Mouse (Mus musculus): Measurements from ENCODE around the gene Tmc6. TPM values are rescaled to one million over a fixed set of nuclear protein-coding genes. Genes with fewer than 3 reads are reported as not detected.
"Not testable (repeated sequence)": the region's sequence is repeated elsewhere in the genome, so short reads cannot be mapped to it uniquely, and the experiment has no call there.

Tmc6 gene
- polyA plus RNA-seq, 1 experiment from 2014 or later = 6.0 TPM

DNA sequence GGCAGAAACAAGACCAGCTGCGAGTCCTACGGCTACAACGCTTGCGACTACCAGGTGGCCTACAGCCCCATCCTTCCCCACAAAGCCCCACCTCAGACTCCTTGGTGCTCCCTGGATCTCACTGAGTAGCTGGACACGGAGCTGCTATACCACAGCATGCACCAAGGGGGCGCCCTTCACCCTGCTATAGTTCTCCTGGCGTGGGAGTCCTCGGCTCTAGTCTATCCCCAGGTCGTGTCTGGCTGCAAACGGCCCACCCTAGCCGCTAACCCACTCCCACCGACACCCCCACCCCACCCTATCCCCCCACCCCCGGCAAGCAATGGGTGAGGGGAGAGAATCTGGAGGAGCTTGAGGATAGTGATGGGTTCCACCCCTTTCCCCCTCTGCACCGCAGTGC is 8.3 kb upstream of the Tmc6 start:
- Histone ChIP-seq H3K4me2 (peak overlapping the region; percentile 27; the same call in 1 of the 2 replicates), H3K27ac (replicated peaks) (no peak overlapping the region)

DNA sequence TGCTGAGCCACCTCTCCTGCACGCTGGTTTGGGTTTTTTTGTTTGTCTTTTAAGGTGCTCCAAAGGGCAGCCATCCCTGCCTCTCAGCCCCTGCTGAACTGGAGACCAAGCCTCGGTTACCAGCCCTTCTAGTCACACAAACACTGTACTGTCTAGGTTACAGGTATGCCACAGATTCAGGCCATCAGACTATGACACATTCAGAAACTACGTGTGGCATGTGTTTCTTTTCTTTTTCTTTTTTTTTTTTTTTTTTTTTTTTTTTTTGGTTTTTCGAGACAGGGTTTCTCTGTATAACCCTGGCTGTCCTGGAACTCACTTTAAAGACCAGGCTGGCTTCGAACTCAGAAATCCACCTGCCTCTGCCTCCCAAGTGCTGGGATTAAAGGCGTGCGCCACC is 6.5 kb upstream of the Tmc6 start:
- not testable (repeated sequence) for H3K9me3 ChIP-seq; H3K4me1 ChIP-seq (replicated peaks); H3K4me3 ChIP-seq; H3K4me2 ChIP-seq; H3K27ac ChIP-seq (replicated peaks); H3K36me3 ChIP-seq; H3K9ac ChIP-seq; ATAC-seq (ENCODE audit: low FRiP score, low read depth)
- H3K27me3 ChIP-seq = peaks cover 22% of the 10 kb centered on the region; the same call in 1 of the 2 replicates
- 87% methylated on average over 7 of the region's 7 CpGs for WGBS

More for the DNA sequence above, 8.3 kb upstream of the Tmc6 start:
- 5% methylated on average over 14 of the region's 14 CpGs for WGBS
- Histone ChIP-seq H3K9ac (no peak overlapping the region), H3K4me3 (no peak overlapping the region), H3K27me3 (peaks cover 22% of the 10 kb centered on the region; the same call in 1 of the 2 replicates), H3K36me3 (no peaks in the 10 kb centered on the region), H3K9me3 (no peaks in the 10 kb centered on the region), H3K4me1 (replicated peaks) (no peaks in the 10 kb centered on the region)
- ATAC-seq (ENCODE audit: low FRiP score, low read depth) = no peak

DNA sequence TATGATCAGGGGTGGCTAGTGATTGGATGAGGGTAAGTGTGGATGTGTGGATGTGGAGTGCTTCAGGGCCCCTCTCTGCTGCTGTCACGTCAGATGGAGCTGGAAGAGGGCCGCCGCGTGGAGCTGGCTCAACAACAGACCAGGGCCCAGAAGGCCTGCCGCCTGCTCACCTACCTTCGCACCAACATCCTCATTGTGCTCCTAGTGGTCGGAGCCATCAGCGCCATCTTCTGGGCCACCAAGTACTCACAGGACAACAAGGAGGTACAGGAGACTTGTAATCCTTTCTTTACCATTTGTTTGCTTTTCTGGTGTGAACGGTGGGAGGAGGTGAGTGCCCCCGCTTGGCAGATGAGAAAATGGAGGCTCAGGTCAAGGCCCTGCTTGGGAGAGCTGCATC is 4.3 kb upstream of the Tmc6 start:
- WGBS = 12% methylated on average over 10 of the region's 10 CpGs
- peaks cover 17% of the 10 kb centered on the region for H3K4me1 ChIP-seq (replicated peaks)
- H3K9ac ChIP-seq = no peak overlapping the region
- H3K27ac ChIP-seq (replicated peaks) = no peak overlapping the region
- peaks cover 28% of the 10 kb centered on the region for H3K27me3 ChIP-seq
- no peaks in the 10 kb centered on the region for H3K36me3 ChIP-seq
- no peak overlapping the region for H3K4me2 ChIP-seq
- no peaks in the 10 kb centered on the region for H3K9me3 ChIP-seq
- H3K4me3 ChIP-seq = no peak overlapping the region
- no peak for ATAC-seq (ENCODE audit: low FRiP score, low read depth)

DNA sequence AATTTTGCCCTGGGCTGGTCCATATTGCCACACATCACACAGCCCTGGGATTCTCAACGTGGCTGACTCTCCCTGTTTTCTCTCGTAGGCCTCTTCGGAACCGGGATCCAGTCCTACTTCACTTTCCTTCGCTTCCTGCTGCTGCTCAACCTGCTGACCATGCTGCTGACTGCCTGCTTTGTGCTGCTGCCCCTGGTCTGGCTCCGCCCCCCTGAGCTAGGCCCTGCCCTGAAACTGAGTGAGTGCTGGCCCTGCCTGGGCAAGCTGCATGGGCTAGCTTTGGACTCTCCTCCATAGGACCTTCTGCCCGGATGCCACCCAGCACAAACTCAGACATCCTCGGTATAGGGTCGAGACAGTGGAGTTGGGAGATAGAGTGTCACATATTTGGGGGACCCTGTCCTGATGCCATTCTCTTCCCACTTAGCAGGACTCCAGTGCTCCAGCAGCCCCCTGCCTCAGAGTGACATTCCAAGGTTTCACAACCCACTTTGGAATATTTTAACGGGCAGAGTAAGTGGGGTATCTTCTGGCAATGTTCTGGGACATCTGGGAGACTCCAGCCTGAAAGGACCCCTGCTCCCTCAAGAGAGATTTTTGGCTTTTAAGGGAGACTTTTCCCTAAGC is 1.8 kb upstream of the Tmc6 start:
- H3K4me1 ChIP-seq (replicated peaks) = peaks cover 42% of the 10 kb centered on the region
- H3K4me2 ChIP-seq = peak overlapping the region; percentile 54
- H3K27me3 ChIP-seq = peaks cover 27% of the 10 kb centered on the region
- no peak for ATAC-seq (ENCODE audit: low FRiP score, low read depth)
- peak overlapping the region; percentile 14; the same call in 1 of the 2 replicates for H3K9ac ChIP-seq
- peak overlapping the region; percentile 24; the same call in 1 of the 2 replicates for H3K4me3 ChIP-seq
- no peaks in the 10 kb centered on the region for H3K36me3 ChIP-seq
- WGBS = 42% methylated on average over 10 of the region's 10 CpGs
- H3K27ac ChIP-seq (replicated peaks) = no peak overlapping the region
- H3K9me3 ChIP-seq = no peaks in the 10 kb centered on the region

DNA sequence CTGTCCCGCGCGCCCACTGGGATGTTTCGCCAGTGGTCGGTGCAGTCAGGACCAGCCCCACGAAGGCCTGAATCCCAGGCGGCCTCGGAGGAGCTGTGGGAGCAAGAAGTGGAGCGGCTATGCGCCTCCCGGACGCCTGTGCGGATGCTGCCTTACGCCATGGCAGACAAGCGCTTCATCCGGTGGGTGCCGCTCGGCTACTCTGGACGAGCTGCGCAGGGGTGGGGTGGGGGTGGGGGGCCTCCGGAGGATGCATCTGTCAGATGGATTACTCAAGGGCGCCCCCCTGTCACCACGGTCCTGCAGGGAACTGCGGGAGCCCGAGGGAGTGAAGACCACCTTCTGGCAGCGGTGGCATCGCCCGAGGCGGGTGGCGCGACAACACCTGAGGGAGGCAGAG is 1.1 kb upstream of the Tmc6 start:
- H3K4me3 ChIP-seq = peak overlapping the region; percentile 24
- 5% methylated on average over 31 of the region's 31 CpGs for WGBS
- no peak overlapping the region for H3K27ac ChIP-seq (replicated peaks)
- H3K9ac ChIP-seq = peak overlapping the region; percentile 14; the same call in 1 of the 2 replicates
- peaks cover 46% of the 10 kb centered on the region for H3K4me1 ChIP-seq (replicated peaks)
- H3K9me3 ChIP-seq = no peaks in the 10 kb centered on the region
- H3K27me3 ChIP-seq = peaks cover 30% of the 10 kb centered on the region
- H3K4me2 ChIP-seq = peak overlapping the region; percentile 54
- ATAC-seq (ENCODE audit: low FRiP score, low read depth) = peak; percentile 17; the same call in 1 of the 2 replicates
- H3K36me3 ChIP-seq = no peaks in the 10 kb centered on the region

DNA sequence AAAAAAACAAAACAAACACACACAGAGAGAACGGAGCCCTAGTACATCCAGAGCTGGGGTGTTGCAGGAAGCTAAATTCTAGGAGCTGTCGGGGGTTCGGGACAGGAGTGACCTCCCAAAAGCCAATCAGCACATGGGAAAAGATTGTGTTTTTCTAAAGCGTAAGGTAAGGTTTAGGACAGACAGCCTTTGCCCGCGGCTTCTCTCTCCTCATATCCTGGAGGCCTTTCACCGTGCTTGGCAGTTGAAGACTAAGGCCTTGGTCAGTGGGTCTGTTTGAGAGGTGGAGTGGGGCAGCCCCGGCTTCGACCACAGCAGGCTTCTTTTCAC is 672 bp upstream of the Tmc6 start:
- H3K27me3 ChIP-seq = peaks cover 30% of the 10 kb centered on the region
- no peaks in the 10 kb centered on the region for H3K36me3 ChIP-seq
- 58% methylated on average over 9 of the region's 9 CpGs for WGBS
- no peak overlapping the region for H3K27ac ChIP-seq (replicated peaks)
- H3K4me2 ChIP-seq = peak overlapping the region; percentile 54
- no peak for ATAC-seq (ENCODE audit: low FRiP score, low read depth)
- H3K4me3 ChIP-seq = peak overlapping the region; percentile 24
- H3K4me1 ChIP-seq (replicated peaks) = peaks cover 46% of the 10 kb centered on the region
- H3K9me3 ChIP-seq = no peaks in the 10 kb centered on the region
- peak overlapping the region; percentile 14; the same call in 1 of the 2 replicates for H3K9ac ChIP-seq

DNA sequence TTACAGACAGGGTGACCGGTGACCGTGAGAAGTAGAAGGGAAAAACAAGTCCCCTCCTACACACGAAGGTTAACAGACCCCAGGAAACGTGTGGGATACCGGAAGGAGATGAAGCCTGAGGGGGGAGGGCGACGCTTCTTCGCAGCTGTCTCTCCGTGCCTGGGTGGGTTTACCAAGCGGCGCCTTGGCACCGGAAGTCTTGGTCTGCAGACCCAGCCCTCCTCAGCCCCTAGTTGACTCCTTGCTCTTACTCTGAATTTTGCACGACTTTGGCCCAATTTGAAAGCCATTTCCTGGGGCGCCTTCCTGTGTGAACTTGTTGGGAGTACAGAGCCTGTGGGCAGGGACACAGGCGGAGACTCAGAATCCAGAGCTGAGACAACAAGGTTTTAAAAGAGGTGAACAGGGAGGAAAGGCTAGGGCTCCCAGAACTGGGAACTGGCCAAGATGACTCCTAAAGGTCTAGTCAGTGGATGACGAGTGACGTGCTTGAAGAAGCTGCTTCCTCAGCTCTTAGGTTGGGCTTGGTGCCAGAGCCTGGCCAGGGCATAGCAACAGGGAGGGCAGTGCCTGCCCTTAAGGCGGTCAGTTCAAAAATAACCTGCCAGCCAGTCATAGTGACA is 688 bp downstream of the Tmc6 start:
- no peak overlapping the region for H3K9ac ChIP-seq
- no peak overlapping the region for H3K4me3 ChIP-seq
- peaks cover 46% of the 10 kb centered on the region for H3K4me1 ChIP-seq (replicated peaks)
- peak overlapping the region; percentile 53 for H3K4me2 ChIP-seq
- no peak for ATAC-seq (ENCODE audit: low FRiP score, low read depth)
- peaks cover 30% of the 10 kb centered on the region for H3K27me3 ChIP-seq
- peak overlapping the region; percentile 52 for H3K27ac ChIP-seq (replicated peaks)
- H3K36me3 ChIP-seq = no peaks in the 10 kb centered on the region
- H3K9me3 ChIP-seq = no peaks in the 10 kb centered on the region
- WGBS = 23% methylated on average over 18 of the region's 18 CpGs

DNA sequence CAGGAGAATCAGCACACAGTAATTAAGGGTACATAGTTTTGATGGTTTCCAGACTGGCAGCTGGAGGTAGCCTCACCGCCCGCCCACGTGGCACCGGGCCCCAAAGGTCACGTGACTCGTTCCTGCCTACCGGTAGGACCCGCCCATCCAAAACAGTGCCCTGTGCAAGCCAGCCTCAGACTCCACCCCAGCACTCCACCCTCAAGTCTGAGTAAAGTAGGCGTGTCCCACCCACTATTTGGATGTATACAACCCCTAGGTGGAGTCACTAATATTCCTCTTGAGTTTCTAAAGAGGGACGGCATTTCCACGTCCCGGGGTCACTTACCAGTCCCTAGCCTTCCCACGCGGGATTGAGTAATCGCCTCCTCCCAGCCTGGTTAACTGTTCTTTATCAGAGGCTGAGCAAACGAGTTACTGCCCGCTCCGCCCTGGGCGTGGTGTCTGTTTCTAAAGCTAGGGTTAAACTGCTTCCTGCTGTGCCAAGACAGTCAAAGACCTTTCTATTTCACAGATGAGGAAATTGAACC is 1.4 kb downstream of the Tmc6 start:
- no peaks in the 10 kb centered on the region for H3K36me3 ChIP-seq
- no peaks in the 10 kb centered on the region for H3K9me3 ChIP-seq
- peaks cover 30% of the 10 kb centered on the region for H3K27me3 ChIP-seq
- 0 out of 2 replicates have a peak overlapping the region, but pooled peaks have one; percentile 23 for H3K9ac ChIP-seq
- peak overlapping the region; percentile 52 for H3K27ac ChIP-seq (replicated peaks)
- peaks cover 46% of the 10 kb centered on the region for H3K4me1 ChIP-seq (replicated peaks)
- H3K4me3 ChIP-seq = peak overlapping the region; percentile 30
- 5% methylated on average over 19 of the region's 19 CpGs for WGBS
- no peak for ATAC-seq (ENCODE audit: low FRiP score, low read depth)
- peak overlapping the region; percentile 53 for H3K4me2 ChIP-seq

DNA sequence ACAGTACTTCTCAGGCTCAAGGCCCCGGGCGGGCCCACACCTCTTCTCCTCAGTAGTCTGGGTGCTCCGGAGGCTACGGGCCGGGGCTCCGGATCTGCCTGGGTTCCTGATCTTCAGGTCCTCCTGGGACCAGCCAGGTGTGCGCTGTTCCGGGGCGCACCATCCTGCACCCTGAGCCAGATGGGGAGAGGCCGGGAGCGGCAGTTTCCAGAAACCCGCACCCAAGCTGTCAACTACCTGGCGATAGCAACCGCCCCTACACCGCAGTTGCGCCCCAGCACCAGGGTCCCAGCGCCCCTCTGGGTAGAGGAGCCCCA is 1.8 kb downstream of the Tmc6 start:
- H3K27ac ChIP-seq (replicated peaks) = peak overlapping the region; percentile 80
- peak overlapping the region; percentile 23; the same call in 1 of the 2 replicates for H3K9ac ChIP-seq
- peak overlapping the region; percentile 53 for H3K4me2 ChIP-seq
- peaks cover 46% of the 10 kb centered on the region for H3K4me1 ChIP-seq (replicated peaks)
- peak overlapping the region; percentile 30 for H3K4me3 ChIP-seq
- H3K9me3 ChIP-seq = no peaks in the 10 kb centered on the region
- no peak for ATAC-seq (ENCODE audit: low FRiP score, low read depth)
- WGBS = 5% methylated on average over 17 of the region's 17 CpGs
- no peaks in the 10 kb centered on the region for H3K36me3 ChIP-seq
- H3K27me3 ChIP-seq = peaks cover 30% of the 10 kb centered on the region

DNA sequence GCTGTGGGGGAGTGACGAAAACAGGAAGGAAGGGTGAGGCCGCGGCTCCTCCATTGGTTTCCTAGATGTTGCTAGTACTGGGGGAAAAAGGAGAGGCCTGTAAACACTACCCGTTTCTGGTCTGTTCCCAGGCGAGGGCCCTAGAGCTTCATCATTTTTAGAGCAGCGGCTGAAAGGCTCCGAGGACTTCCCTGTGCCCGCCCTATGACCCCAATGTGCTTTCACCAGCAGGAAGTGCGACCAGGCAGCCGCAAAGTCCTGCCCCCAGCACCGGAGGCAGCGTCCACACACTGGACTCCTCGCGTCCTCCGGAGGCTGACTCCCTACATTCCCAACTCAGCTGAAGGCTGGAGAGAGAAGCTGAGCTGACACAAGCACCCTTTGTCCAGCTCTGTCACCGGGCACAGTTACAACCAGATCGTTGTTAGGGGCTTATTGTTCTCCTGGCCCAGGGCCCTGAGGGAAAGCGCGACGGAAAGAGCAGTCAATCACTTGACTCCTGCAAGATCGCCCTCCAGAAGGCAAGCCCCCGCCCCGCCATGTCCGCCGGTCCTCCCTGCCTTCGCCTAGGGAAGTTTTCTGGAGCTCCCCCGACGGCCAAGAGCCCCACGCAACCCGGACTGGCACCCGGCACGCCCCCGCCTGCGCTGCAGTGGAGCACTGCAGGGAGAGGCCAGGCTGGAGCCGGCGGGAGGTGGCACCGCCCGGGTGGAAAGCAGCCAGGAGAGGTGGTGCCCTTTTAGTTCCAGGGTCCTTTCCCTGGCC is 2.4 kb downstream of the Tmc6 start:
- Histone ChIP-seq H3K9ac (peak overlapping the region; percentile 23; the same call in 1 of the 2 replicates), H3K4me2 (peak overlapping the region; percentile 53), H3K4me3 (peak overlapping the region; percentile 30), H3K27me3 (peaks cover 30% of the 10 kb centered on the region), H3K4me1 (replicated peaks) (peaks cover 46% of the 10 kb centered on the region), H3K27ac (replicated peaks) (peak overlapping the region; percentile 80), H3K36me3 (no peaks in the 10 kb centered on the region), H3K9me3 (no peaks in the 10 kb centered on the region)
- WGBS = 5% methylated on average over 38 of the region's 38 CpGs
- peak; percentile 69 for ATAC-seq (ENCODE audit: low FRiP score, low read depth)

DNA sequence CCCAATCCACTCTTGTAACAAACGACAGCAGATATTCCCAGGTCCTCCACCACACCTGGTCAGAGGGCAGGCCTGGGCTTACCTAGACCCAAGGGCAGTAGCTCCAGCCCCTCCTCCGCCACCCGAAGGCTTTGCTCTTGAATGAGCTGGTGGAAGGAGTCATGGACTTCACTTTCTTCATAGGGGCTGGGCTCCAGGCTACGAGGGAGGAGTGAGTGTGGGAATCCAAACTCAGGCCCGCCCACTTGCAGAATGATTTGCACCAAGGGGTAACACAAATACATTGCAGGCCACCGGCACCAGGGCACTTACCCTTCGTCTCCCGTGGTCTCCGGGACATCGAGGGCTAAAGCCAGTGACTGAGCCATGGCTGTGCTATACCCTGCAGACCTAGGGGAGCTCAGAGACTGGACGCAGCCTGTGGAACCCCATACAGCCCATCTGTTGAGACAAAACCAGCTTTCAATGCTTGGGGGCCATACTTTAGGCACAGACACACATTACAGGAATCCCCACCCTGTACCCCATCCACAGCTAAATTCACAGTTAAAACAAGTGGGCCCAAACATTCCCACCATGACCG is 3.1 kb downstream of the Tmc6 start:
- no peak overlapping the region for H3K4me3 ChIP-seq
- peaks cover 46% of the 10 kb centered on the region for H3K4me1 ChIP-seq (replicated peaks)
- H3K27me3 ChIP-seq = peaks cover 30% of the 10 kb centered on the region
- no peak overlapping the region for H3K9ac ChIP-seq
- H3K27ac ChIP-seq (replicated peaks) = peak overlapping the region; percentile 80
- H3K36me3 ChIP-seq = no peaks in the 10 kb centered on the region
- 62% methylated on average over 12 of the region's 12 CpGs for WGBS
- no peak for ATAC-seq (ENCODE audit: low FRiP score, low read depth)
- H3K4me2 ChIP-seq = peak overlapping the region; percentile 53
- no peaks in the 10 kb centered on the region for H3K9me3 ChIP-seq
